Mouse (Mus musculus) forebrain, embryonic 10.5 days (tissue): ENCODE measurements around the gene Grin3b. TPM values are rescaled to one million over a fixed set of nuclear protein-coding genes. Genes with fewer than 3 reads are reported as not detected.

Experiments used
- DNase-seq: peaks from one replicate; pipeline ENCODE4 v3.0.0-alpha.2; 2017; ENCODE audit warnings: low spot score; ENCODE audit errors: extremely low spot score
- H3K27ac ChIP-seq: fragments of 300-500 bp; sonication (generic); 2 replicates; pipeline ENCODE4 v1.5.1; 2016; ENCODE audit warnings: mild to moderate bottlenecking
- H3K27me3 ChIP-seq: fragments of 300-500 bp; sonication (generic); 2 replicates; pipeline ENCODE4 v1.6.1; 2016; ENCODE audit warnings: mild to moderate bottlenecking; ENCODE audit not compliant: poor library complexity, severe bottlenecking
- H3K36me3 ChIP-seq: fragments of 300-500 bp; sonication (generic); replicated peaks from 2 replicates; pipeline ENCODE4 v1.6.1; 2016; ENCODE audit warnings: mild to moderate bottlenecking, moderate library complexity
- H3K4me1 ChIP-seq: fragments of 300-500 bp; sonication (generic); 2 replicates; pipeline ENCODE4 v1.6.1; 2016
- H3K4me3 ChIP-seq: fragments of 300-500 bp; sonication (generic); 2 replicates; pipeline ENCODE4 v1.5.1; 2016; ENCODE audit warnings: mild to moderate bottlenecking, moderate library complexity
- H3K9me3 ChIP-seq: fragments of 300-500 bp; sonication (generic); 2 replicates; pipeline ENCODE4 v1.6.1; 2016; ENCODE audit warnings: mild to moderate bottlenecking, moderate library complexity
- WGBS: fragments of 180-500 bp; shearing (Covaris S2); methylation state at CpG from one replicate; pipeline ENCODE4 v1.1.7; 2016; 5-methylcytosine and 5-hydroxymethylcytosine counted together
- polyA plus RNA-seq: library from polyadenylated mRNA; unstranded; fragments of >200 nt; fragmentation: Nextera tagmentation; extraction: Ambion mirVana; gene quantifications from 2 replicates; pipeline ENCODE4 v1.2.1, GENCODE M21; 2016

Gene Grin3b
- polyA plus RNA-seq, 1 experiment from 2014 or later: 0.20 TPM

DNA sequence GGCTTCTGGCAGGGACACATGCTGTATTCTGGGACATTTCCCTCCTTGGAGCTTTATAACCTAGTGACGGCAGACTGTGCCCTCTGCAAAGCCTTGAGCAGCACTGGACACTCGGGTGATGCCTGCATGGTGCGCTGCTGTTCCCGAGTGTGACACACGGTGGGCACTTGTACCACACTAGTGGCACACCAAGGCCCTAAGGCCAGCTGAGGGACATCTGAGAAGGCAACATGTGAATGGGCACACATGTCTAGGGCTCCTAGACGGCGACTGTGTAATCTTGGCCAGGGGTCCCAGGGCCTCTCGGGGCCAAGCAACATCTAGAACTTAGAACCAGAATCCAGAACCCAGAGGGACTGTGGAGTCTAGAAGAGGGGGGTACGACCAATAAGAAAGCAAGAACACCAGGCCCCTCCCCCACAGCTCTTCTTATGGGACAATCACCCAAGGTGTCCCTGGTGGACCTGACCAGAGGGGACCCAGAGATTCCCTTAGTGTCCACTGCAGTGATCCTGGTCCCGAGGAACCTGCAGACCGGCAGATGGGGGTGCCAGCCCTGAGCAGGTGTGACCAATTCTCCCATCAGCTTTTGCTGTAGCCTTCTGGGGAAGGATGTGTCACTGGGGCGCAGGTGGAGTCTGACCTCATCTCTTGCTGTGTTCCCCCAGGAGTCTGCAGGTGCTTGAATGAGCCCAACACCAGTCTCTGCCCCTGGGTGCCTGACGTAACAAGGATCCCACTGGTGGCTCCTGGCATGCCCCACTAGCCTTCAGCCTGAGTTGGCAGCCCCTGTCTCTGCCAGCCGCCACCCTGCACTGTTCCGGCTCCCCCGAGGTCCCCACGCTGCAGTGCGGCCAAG lies 40.3 kb upstream of the Grin3b start:
- H3K27me3 ChIP-seq: peaks cover 6% of the 10 kb centered on the region; the same call in 1 of the 2 replicates
- no peak for DNase-seq
- WGBS: 89% methylated on average over 18 of the region's 18 CpGs
- H3K9me3 ChIP-seq: no peaks in the 10 kb centered on the region
- H3K27ac ChIP-seq: peak overlapping the region; percentile 95
- peak overlapping the region; percentile 98 for H3K4me3 ChIP-seq
- H3K36me3 ChIP-seq: peaks cover 49% of the 10 kb centered on the region
- H3K4me1 ChIP-seq: peaks cover 89% of the 10 kb centered on the region

DNA sequence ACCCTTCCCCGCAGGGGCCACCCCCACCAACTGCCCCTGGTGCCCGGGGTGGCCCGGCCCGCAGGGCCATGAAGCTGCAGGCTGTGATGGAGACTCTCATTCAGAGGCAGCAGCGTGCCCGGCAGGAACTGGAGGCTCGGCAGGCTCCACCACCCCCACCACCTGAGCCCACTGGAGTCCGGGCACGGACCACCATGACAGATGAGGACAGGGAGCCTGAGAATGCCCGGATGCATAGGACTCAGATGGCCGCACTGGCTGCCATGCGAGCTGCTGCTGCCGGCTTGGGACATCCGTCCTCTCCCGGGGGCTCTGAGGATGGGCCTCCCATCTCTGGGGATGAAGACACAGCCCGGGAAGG lies 39.7 kb upstream of the Grin3b start:
- no peaks in the 10 kb centered on the region for H3K9me3 ChIP-seq
- peaks cover 84% of the 10 kb centered on the region for H3K4me1 ChIP-seq
- no peak for DNase-seq
- peak overlapping the region; percentile 98; the same call in 1 of the 2 replicates for H3K4me3 ChIP-seq
- WGBS: 92% methylated on average over 16 of the region's 16 CpGs
- peak overlapping the region; percentile 41; the same call in 1 of the 2 replicates for H3K27ac ChIP-seq
- H3K27me3 ChIP-seq: peaks cover 5% of the 10 kb centered on the region; the same call in 1 of the 2 replicates
- peaks cover 55% of the 10 kb centered on the region for H3K36me3 ChIP-seq

- 0 out of 2 replicates have a peak overlapping the region, but pooled peaks have one; percentile 78 for H3K27ac ChIP-seq
- H3K4me1 ChIP-seq: peaks cover 80% of the 10 kb centered on the region
- peaks cover 58% of the 10 kb centered on the region for H3K36me3 ChIP-seq
- no peak for DNase-seq
- H3K27me3 ChIP-seq: no peaks in the 10 kb centered on the region
- no peaks in the 10 kb centered on the region for H3K9me3 ChIP-seq
- WGBS: 91% methylated on average over 9 of the region's 9 CpGs
- peak overlapping the region; percentile 7; the same call in 1 of the 2 replicates for H3K4me3 ChIP-seq
Measured at GRCm38 (mm10) chr10:79931797-79932196, 38.7 kb upstream of the Grin3b start.

DNA sequence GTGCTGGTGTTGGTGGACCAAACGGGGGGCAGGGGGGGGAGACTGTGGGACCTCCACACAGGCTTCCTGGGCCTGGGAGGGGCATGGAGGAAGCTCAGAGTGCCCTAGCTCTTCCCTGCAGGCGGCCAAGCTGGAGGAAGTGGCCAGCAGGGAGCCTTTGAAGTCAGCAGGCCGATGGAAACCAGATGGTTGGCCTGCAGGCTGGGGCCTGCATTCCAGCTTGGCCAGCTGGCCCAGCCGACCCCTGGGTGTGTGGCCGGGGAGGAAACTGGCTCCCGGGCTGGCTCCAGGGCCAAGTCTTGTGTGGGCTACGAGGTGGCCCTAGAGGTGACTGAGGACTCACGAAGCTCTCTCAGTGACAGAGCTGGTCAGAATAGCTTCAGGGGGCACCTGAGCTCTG lies 37.8 kb upstream of the Grin3b start:
- DNase-seq: no peak
- 35% methylated on average over 8 of the region's 8 CpGs for WGBS
- H3K9me3 ChIP-seq: no peaks in the 10 kb centered on the region
- peak overlapping the region; percentile 25; the same call in 1 of the 2 replicates for H3K4me3 ChIP-seq
- no peaks in the 10 kb centered on the region for H3K27me3 ChIP-seq
- H3K36me3 ChIP-seq: peaks cover 67% of the 10 kb centered on the region
- peaks cover 82% of the 10 kb centered on the region for H3K4me1 ChIP-seq
- H3K27ac ChIP-seq: peak overlapping the region; percentile 78

DNA sequence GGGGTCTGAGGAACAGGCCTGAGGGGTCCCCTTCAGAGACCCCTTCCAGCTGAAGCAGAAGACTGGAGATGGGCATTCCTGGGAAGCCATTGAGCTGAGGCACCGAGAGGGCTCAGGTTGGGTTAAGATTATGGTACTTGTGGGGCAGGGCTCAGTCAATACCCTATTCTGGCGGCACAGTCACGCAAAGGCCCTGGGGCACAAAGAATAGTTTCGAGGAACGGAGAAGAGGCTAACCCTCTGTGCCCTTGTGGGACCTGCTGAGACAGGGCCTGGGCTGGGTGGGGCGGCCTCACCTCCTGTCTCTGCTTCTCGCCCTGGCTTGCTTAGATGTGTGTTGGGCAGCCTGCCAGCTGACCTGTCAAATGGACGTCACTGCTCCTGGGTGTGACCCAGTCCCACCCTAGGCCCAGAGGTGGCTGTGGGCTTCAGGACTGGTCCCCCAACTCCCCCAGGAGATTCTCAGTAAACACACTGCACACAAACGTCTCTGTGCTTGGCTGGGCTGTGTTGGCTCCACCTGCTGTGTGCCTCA lies 37.3 kb upstream of the Grin3b start:
- H3K27me3 ChIP-seq: no peaks in the 10 kb centered on the region
- H3K36me3 ChIP-seq: peaks cover 72% of the 10 kb centered on the region
- H3K27ac ChIP-seq: peak overlapping the region; percentile 78
- peak overlapping the region; percentile 25; the same call in 1 of the 2 replicates for H3K4me3 ChIP-seq
- no peak for DNase-seq
- 75% methylated on average over 9 of the region's 9 CpGs for WGBS
- peaks cover 82% of the 10 kb centered on the region for H3K4me1 ChIP-seq
- H3K9me3 ChIP-seq: no peaks in the 10 kb centered on the region

DNA sequence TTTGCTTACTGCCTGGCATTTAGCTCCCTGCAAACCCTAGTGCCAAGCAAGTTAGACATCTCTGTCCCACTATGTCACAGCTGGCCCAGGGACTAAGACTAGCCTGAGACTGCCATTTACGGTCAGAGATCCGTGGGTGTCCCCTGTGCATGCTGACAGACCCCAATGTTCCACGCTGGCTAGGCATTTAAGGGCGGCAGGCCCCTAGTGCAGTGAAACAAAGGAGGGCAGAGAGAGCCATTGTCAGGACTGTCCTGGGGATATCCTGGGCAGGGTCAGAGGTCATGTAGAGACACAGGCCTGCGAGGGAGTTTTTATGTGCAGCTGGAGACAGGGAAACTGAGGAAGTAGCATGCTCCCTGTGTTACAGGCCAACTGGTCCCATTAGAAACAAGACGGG lies 36.7 kb upstream of the Grin3b start:
- no peaks in the 10 kb centered on the region for H3K9me3 ChIP-seq
- 0 out of 2 replicates have a peak overlapping the region, but pooled peaks have one; percentile 1 for H3K4me3 ChIP-seq
- H3K27me3 ChIP-seq: no peaks in the 10 kb centered on the region
- H3K36me3 ChIP-seq: peaks cover 78% of the 10 kb centered on the region
- H3K27ac ChIP-seq: peak overlapping the region; percentile 78
- peaks cover 82% of the 10 kb centered on the region for H3K4me1 ChIP-seq
- no peak for DNase-seq
- 37% methylated on average over 6 of the region's 6 CpGs for WGBS

- Histone ChIP-seq H3K36me3 (peaks cover 81% of the 10 kb centered on the region), H3K27ac (peak overlapping the region; percentile 78; the same call in 1 of the 2 replicates), H3K4me1 (peaks cover 82% of the 10 kb centered on the region), H3K4me3 (0 out of 2 replicates have a peak overlapping the region, but pooled peaks have one; percentile 1), H3K27me3 (no peaks in the 10 kb centered on the region), H3K9me3 (no peaks in the 10 kb centered on the region)
- no peak for DNase-seq
- WGBS: 77% methylated on average over 13 of the region's 13 CpGs
Measured at GRCm38 (mm10) chr10:79934272-79934721, 36.2 kb upstream of the Grin3b start.

DNA sequence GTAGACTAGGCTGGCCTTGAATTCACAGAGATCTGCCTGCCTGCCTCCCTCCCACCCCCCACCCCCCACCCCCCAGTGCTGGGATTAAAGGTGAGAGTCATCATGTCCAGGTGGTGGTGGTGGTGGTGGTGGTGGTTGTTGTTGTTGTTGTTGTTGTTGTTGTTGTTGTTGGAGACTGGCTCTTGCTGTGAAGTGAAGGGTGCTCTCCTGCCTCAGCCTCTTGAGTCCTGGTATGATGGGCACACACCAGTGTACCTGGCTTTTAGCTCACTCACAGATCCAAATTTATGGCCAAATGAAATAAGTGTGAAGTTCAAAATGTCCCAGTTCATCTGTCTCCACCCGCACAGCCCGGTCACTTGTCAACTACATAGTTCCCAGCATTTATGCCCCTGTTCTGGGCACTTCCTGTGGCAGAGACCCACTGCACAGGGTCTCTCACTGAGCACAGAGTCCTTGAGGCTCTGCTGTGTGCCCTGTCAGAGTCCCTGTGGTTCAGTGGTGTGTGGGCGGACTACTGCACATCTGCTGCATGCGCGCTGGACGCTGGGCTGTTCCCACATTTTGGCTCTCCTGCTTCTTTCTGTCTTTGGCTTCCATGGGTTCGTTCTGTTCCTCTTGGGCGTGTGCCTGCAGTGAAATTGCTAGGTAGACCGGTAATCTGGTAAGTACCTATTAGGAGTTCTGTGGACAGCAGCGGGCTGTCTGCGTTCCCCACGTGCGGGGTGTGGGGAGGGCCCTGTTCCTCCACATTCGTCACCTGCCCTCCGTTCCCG lies 35.5 kb upstream of the Grin3b start:
- Histone ChIP-seq H3K36me3 (peaks cover 88% of the 10 kb centered on the region), H3K4me1 (peaks cover 82% of the 10 kb centered on the region), H3K9me3 (no peaks in the 10 kb centered on the region), H3K27me3 (no peaks in the 10 kb centered on the region), H3K27ac (0 out of 2 replicates have a peak overlapping the region, but pooled peaks have one; percentile 78), H3K4me3 (0 out of 2 replicates have a peak overlapping the region, but pooled peaks have one; percentile 1)
- DNase-seq: no peak
- WGBS: 93% methylated on average over 16 of the region's 16 CpGs

- no peak for DNase-seq
- H3K36me3 ChIP-seq: peaks cover 89% of the 10 kb centered on the region
- H3K4me3 ChIP-seq: no peak overlapping the region
- H3K27me3 ChIP-seq: no peaks in the 10 kb centered on the region
- H3K4me1 ChIP-seq: peaks cover 73% of the 10 kb centered on the region
- H3K9me3 ChIP-seq: no peaks in the 10 kb centered on the region
- 80% methylated on average over 10 of the region's 10 CpGs for WGBS
- H3K27ac ChIP-seq: peak overlapping the region; percentile 27; the same call in 1 of the 2 replicates
Measured at GRCm38 (mm10) chr10:79936284-79936910, 34.1 kb upstream of the Grin3b start.

GRCm38 (mm10) chr10:79936911-79937441 lies 33.5 kb upstream of the Grin3b start:
- DNase-seq: no peak
- no peak overlapping the region for H3K4me3 ChIP-seq
- peak overlapping the region; percentile 27; the same call in 1 of the 2 replicates for H3K27ac ChIP-seq
- 90% methylated on average over 27 of the region's 27 CpGs for WGBS
- H3K27me3 ChIP-seq: no peaks in the 10 kb centered on the region
- H3K9me3 ChIP-seq: no peaks in the 10 kb centered on the region
- peaks cover 68% of the 10 kb centered on the region for H3K4me1 ChIP-seq
- peaks cover 89% of the 10 kb centered on the region for H3K36me3 ChIP-seq

GRCm38 (mm10) chr10:79937775-79938526 lies 32.6 kb upstream of the Grin3b start:
- Histone ChIP-seq H3K27ac (peak overlapping the region; percentile 6; the same call in 1 of the 2 replicates), H3K36me3 (peaks cover 84% of the 10 kb centered on the region), H3K9me3 (no peaks in the 10 kb centered on the region), H3K4me1 (peaks cover 59% of the 10 kb centered on the region), H3K27me3 (no peaks in the 10 kb centered on the region), H3K4me3 (peak overlapping the region; percentile 16; the same call in 1 of the 2 replicates)
- WGBS: 60% methylated on average over 11 of the region's 11 CpGs
- no peak for DNase-seq
